Mouse (Mus musculus) frontal cortex, postnatal 25 days (tissue): Measurements from ENCODE around the gene Cdx2.

ENCODE experiments used
- DNase-seq, 2 experiments: peaks; one replicate each; pipeline ENCODE4 v3.0.0; 2022; ENCODE audit warnings: low spot score in 2 of 2

Gene Cdx2

DNA sequence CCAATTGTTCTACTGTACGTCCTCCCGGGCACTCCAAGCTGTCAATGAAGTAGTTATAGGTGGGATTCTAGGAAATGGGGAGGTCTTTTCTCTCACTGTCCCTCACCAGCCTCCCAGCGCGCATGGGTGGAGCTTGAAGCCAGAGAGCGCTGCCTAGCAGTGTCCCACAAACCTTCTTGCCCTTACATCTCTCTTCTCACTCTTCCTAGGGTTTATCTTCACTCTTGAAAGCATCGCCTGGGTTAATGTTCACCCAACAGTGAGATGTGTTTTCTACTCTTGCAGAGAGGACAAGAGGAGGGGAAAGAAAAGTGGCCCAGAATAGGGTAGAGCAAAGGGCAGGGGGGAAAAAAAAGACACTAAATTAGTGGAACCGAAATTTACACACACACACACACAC is 10.3 kb upstream of the Cdx2 start:
- DNase-seq, result no peak

DNA sequence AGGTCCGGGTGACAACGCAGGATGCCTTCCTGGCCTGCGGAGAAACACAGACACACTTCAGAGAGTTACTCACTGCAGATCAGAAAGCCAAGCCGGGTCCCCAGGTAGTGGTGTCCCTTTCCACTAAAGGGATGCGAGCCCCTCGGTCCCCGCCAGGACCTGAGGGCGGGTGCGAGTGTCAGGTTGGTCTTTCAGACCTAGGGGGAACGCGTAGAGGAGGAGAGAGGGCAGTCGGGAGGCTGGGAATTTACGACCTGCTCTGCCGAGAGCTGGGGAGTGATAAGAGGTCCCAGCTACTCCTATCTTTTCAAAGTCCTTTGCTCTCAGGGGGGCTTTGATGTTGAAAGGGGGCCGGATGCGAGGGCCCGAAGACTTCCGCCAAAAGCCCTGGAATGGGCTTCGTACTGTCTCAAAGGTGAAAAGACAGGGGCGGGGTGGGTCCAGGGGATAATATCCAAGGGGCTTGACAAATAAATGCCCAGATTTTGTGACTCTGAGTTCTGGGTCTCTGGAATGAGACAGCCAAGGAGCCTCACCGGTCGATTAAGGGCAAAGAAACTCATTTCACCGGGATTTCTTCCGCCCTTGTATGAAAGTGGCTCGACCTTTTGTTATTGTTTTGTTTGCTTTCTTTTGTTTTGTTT is 8.5 kb upstream of the Cdx2 start:
- no peak for DNase-seq

DNA sequence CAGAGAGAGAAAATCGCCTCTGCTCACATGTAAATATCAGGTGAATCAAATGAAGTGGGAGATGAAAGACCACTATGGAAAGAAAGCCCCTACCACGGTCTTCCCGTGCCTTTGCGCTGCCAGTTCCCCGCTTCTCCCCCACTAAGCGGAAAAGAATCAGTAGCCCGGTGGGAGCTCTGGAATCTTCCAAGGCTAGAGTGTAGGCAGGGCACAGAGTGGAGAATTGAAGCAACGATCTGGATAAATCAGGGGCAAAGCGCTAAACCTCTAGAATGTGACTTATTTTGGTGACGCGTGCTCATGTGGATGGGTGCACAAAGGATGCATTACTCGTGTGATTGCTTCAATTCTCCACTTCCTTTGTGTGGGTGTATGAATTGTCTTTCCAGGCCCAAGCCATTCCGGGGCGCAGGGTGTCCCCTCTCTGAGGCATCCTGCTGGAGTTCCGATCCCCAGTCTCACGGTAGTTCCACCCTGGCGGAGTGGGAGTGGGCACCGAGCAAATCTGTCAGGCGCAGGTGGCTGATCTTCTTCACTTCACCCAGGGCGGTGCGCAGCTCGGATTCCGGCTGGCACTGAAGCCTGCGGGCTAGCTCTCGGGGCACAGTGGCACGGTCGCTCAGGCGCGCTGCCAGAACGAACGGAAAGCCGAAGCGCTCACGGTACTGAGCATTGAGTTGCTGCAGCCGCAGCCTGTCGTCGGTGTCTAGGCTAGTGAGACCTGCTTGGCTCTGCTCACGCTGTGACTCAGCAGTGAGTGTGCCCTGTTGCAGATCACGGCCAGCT is 7.8 kb upstream of the Cdx2 start:
- no peak for DNase-seq

DNA sequence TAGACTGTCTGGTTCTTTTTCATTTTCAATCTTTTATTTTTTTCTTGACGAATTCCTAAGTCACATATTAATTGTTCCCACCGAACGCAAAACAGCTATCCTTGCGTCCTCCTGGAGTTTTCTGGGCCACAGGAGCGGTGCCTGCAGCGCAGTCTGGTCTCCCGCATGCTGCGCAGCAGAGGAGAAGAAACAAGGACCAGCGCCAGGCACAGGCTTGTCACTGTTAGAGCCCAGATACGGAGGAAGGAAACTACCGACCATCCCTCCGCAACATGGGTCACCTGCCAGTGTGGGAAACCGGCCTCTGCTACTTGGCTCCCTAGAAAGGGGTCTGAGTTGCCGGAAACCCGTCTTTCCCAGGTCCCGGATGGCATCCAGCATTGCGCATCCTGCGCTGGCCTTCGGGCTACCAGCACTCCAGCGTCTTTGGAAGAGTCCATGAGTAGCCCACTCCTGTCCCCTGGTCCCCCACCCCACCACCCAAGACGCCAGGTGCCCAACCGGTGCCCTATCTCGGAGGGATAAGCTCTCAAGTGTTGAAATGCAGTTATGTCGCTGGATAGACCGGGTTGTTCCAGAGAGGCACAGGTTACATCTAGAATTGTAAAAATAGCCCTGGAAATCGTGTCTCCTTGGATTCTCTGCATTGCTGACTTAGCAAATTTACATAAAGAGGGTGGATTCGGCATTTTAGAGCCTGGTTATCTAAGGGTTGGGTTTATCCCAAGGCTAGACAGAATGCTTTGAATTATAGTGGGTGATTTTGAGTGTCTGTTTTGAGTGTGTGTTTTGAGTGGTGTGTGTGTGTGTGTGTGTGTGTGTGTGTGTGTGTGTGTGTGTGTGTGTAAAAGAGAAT is 6.0 kb upstream of the Cdx2 start:
- no peak for DNase-seq

DNA sequence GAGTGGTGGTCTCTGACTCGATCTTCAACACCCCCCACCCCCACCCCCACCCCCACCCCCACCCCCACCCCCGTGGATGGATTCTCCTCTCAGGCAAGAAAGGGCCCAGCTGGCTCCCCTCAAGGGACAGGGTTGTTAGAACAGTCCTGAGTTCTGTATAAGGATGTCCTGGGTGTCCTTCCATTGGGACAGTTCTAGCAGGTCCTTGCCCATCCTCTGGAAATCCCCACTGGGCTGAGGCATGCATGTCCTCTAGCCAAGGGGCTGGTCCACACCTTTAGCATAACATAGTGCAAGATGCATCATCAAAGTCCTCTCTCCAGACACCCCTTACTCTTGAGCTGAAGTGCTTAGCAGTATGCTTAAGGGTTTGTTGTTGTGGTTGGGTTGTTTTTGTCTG is 2.7 kb upstream of the Cdx2 start:
- DNase-seq, result no peak

DNA sequence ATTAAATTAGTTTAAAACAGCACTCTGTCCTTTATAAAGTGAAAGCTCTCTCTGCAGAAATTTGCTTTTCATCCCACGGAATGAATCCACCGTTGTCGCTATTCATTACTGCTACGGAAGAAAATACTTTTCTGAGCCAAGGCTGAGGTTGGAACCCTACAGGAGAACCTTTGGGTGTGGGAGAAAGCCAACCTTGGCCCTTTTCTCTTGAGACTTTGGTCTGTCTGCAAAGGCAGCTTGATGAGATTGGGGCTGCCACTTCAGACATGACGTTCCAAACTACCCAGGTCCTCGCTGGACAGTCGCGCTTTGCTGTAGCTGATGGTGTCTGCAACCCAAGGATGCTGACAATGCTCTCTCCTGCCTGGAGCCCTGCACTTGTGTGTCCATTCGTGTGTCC is 1.4 kb upstream of the Cdx2 start:
- no peak for DNase-seq

DNA sequence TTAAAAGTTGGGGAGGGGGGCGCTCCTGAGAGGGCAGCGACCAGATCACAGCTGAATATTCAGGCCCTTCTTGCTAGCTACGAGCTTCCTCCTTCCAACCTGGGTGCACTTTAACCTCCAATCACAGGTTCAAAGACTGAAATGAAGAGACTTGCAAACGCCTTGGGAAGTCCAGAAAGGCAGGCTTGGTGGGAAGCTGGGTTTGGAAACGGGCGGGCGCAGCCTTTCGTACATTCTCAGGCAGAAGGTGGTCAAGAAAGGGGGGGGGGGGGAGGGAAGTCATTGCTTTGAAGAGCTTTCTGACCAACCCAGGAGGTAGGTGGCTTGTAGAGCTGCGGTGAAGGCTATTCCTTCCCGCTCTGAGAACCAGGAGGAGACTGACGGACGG is 322 bp upstream of the Cdx2 start:
- no peak for DNase-seq

DNA sequence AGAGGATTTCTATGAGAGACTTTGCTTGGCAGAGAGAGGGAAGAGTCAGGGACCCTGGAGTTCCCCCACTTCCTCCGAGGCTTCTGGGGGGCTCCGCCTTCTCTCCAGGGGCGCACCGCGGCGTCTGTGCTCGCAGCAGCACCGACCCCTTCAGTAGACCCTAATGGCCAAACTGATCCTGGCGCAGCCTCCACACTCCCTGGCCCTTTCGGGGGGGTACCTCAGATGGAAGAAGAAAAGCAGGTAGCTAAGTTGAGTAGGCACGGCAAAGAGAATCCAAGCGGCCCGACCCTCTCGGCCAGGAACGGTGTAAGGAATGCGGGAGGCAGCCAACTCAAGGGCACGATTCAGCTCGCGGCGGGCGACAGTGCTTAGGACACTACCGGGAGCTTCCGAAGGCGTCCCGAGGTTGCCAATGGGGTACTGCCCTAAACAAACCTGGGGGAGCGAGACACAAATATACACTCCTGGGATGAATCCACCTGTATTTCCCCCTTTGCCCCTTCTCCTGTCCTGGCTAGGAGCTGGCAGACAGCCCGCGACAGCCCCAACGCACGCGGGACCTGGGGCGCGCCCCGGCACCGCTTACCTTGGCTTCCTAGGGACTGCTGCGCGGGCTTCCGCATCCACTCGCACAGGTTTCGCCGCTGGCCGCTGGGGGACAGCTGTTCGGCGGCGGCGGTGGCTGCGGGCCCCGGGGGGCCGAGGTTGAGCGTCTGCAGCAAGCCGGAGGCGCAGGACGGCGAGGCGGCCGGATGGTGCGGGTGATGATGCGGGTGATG is 1.0 kb downstream of the Cdx2 start:
- DNase-seq, result no peak

DNA sequence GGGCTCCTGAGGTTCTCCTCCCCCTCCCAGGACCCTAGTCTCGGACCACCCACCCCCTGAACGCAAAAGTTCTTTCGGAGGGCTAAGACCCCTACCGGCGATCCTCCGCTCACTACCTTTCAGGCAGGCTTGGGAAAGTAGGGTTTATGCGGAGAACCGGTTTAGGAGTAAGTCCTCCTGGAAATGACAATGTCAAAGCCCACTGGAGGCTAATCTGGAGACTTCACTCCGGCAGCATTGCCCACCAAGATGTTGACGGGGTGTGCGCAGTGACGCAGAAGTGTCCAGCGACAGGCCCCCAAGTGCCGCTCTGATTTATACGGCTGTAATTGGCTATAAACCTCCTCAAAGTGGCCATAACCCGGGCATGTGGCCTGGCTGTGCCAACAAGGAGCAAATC is 1.9 kb downstream of the Cdx2 start:
- no peak for DNase-seq

DNA sequence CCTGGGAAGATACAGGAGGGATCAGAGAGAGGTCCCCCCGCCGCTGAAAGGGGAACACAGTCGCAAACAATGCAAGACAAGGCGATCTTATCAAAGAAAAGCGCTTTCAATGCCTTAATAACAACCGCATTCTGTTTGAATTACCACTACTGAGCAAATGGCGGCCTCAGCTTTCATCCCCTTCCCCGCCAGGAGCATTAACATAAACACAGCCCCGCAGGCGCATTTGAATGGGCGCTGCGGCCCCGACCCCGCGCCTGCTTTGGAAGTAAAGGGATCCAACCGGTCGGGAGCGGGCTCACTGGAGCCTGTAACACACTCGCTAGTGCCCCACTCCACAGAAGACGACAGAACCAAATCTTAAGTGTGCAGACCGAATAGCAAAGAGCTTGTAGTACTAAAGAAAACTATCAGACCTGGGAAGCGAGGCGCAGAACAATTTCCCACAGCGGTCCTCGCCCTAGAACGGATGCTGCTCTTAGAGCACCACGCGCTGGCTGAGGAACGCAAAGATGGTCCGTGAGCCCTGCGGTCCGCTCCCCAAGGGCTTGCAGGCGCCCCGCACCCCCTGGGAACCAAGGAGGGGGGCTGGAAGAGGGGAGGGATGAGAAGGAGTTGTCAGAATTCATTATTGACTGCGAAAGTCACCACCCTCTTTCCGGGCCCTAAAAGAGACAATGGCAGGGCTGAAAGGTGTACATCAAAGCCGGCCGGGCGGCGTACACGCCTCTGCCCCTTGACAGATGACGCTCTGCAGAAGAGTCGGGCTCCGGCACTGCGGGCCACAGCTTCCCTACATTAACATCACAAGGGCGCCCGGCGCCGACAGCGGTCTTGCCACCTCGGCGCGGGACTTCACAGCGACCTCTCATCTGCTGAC is 2.6 kb downstream of the Cdx2 start:
- DNase-seq, result no peak

DNA sequence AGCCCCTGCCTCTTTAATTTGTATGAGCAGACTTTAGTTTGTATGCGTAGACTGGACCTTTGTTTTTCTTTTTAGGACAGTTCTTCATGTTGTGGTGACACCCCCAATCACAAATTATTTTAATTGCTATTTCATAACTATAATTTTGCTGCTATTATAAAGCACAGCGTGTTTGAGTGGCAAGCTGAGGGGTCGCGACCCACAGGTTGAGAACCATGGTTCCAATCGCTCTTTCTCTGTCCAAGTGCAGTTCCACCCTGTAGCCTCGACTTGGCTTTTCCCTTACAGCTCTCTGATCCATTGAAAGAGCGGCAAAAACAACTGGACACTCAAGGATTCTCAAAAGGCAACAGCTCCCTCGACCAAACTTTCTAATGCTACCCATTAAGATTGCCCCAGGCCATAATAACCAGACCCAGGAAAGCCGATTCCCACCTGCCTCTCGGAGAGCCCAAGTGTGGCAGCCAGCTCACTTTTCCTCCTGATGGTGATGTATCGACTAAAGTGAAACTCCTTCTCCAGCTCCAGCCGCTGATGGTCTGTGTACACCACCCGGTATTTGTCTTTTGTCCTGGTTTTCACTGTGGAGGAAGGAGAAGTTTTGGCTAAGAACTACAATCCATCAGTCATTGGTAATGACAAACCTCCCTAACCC is 4.2 kb downstream of the Cdx2 start:
- no peak for DNase-seq

DNA sequence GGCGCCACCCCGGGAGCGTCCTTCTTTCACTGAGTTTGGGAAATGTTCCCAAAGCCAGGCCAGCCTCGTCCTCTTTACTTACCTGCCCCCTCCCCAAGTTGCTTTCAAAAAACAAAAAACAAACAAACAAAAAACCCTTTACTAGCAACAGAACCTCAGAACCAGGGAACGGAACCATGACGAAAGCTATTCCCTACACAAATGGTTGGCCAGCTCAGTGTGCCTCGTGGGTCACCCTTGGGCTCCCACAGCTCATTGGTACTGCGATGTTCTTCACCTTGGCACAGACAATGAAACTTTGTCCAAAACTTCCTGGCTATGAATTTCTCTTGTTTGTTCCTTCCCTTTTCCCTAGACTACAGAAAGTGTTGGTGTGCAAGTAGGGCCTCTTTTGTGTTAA is 4.9 kb downstream of the Cdx2 start:
- DNase-seq, result no peak

DNA sequence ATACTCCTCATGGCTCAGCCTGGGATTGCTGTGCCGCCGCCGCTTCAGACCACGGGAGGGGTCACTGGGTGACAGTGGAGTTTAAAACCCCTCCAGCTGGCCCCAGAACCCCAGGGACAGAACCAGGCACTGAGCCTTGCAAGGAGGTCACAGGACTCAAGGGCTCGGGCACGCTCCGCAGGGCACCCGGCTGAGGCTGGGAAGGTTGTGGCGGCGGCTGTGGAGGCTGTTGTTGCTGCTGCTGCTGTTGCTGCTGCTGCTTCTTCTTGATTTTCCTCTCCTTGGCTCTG is 5.3 kb downstream of the Cdx2 start:
- no peak for DNase-seq

DNA sequence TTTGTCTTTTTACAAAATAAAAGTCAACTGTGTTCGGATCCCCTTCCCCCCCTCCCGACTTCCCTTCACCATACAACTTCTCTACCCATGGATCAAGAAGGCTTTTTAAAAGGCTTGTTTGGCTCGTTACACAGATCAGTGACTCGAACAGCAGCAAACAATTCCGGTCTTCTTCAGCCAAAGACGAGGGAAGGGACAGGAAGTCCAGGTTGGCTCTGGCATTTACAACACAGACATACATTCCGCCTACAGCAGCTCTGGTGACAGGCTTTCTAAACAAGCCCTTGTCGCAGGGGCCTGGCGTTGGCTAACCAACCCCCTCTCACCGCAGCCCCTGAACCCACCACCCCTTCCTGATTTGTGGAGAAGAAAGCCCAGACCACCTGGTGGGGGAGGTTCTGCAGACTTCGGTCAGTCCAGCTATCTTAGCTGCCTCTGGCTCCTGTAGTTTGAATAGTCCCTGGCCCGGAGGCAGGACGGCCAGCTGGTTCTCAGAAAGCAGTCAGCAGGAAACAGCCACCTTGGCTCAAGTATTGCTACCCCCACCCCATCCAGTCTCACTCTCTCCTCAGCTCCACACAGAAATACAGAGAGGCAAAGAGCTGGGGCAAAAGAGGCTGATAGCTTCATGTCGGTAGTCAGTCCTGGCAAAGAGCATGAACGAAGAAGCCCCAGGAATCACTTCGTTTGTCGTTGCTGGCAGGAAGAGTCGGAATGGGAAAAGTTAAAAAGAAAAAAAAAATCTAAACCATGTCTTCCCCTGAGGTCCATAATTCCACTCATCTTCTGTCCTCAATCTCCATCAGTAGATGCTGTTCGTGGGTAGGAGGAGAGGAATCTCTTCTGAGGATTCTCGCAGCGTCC is 5.9 kb downstream of the Cdx2 start:
- no peak for DNase-seq

DNA sequence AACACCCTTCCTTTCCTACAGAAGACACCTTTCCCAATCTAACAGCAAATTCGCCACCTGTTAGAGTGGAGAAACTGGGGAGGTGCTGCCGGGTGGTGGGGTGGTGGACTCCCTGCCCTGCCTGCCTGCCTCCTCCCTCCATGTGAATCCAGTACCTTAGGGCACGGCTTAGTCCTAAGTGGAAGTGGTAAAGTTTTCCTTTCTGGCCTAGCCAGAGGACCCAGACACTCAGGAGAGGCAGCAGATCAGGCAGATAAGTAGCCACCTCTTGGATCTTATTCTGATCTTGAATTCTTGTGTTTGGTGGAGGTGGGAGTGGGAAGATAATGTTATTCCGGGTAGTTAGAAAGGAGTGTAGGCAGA is 7.1 kb downstream of the Cdx2 start:
- DNase-seq, result no peak

DNA sequence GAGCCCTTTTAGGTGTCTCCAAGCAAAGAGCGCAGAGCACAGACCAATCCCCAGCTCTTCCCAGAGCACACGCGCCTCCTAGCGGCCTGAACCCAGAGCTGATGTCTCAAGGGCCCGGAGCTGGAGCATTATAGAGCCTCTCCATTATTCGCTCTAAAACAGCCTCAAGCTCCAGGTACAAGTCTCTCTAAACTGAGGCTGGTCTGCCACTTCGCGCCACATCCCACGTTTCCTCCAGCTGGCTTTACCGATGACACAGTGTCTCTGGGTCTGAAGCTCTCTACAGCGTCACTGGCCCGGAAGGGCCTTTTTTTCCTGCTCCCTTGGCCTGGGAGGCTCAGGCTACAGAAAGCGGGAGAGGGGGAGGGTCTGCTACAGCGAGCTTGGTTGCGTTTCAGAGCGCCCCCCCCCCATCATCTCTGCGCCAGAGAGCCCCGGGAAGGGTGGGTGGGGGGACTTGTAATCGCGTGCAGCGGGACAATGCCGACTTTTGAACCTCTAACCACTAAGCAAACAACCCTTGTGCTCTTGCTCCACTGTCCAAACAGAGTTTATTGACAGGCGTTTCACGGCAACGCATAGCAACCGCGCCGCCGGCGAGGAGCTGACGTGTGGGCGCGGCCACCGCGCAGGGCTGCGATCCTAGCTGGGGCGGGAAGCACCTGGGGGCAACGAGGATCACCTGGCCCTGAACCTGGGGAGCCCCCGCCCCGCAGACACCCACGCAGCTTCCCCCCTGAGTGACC is 7.6 kb downstream of the Cdx2 start:
- no peak for DNase-seq

DNA sequence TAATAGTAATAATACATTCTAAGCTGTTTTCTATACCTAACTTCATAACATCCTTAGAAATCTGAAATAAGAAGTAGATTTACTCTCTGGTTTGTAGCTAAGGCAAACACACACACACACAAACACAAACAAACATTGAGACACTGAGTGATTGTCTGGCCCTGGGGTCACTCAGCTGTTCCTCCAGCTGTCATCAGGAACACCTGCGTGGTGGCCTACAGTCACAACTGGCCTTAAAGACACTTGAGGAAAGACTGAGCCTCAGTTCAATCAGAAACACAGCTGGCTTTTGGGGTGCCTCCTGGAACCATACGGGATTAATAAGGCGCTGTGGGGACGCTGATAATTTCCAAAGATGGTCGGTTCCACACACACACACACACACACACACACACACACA is 9.8 kb downstream of the Cdx2 start:
- no peak for DNase-seq

DNA sequence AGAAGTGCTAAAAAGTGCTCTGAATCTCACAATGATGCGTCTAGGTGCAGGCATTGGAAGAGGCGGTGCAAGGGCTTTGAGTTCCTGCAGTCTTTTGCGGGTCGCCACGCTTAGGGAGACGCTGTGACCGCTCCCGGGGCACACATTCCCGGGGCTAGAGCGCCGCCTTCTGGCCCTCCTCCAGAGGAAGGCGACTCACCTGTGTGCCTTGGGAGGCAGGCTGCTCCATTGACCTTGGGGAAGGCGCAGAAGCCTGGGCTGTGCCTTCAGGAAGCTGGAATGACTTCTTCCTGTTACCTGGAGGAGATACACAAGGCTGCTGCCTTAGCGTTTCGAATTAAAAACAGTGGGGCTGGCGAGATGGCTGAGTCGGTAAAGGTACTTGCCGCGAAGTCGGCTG is 12.9 kb downstream of the Cdx2 start:
- no peak for DNase-seq
